Mouse (Mus musculus): ENCODE measurements around the gene Ddx28. TPM values are rescaled to one million over a fixed set of nuclear protein-coding genes. Genes with fewer than 3 reads are reported as not detected.

Gene Ddx28
- 20.3 and 22.1 TPM in 2 replicates for polyA plus RNA-seq (2014; fragmentation: Nextera tagmentation; extraction: Ambion mirVana)

DNA sequence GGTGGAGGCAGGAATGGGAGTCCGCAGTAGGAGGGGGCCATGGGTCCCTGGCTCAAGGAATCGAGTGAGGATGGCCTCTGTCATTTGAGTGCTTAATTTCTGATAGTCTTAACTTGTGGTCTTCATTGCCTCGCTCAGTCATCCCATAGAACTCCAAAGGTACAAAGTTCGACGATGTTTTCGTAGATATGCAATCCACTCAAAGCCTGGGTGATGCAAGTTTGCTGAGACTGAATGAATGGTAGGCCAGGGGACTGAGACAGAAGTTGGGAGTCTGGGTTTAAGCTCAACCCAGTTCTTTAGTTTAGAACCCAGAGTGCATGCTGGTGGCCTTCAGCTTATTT, at the start of gene Ddx28:
TSS of gene Ddx28 (minus strand) at position 240 of the 344 bp plus-strand sequence.
- Histone ChIP-seq H3K4me2 (replicated peaks) (peak within 1 kb of the TSS; percentile 90), H3K27me3 (ENCODE audit: control insufficient read depth, insufficient read depth, low read length) (no peaks in the 10 kb centered on the region), H3K4me1 (replicated peaks; ENCODE audit: control insufficient read depth, insufficient read depth, low read length) (peaks cover 12% of the 10 kb centered on the region), H3K9ac (peak within 1 kb of the TSS; percentile 86), H3K27ac (peak within 1 kb of the TSS; percentile 71), H3K4me3 (replicated peaks; ENCODE audit: low read length) (peak within 1 kb of the TSS; percentile 91), H3K9me3 (ENCODE audit: control insufficient read depth, low read length) (no peaks in the 10 kb centered on the region), H3K36me3 (replicated peaks; ENCODE audit: control insufficient read depth, insufficient read depth) (peaks cover 15% of the 10 kb centered on the region; the same call in 1 of the 2 replicates)
- WGBS, result 1% methylated on average over 6 of the region's 6 CpGs
- ATAC-seq (ENCODE audit: low FRiP score) (no peak; the same call in 1 of the 2 replicates), DNase-seq (ENCODE audit: low spot score) (no peak)

DNA sequence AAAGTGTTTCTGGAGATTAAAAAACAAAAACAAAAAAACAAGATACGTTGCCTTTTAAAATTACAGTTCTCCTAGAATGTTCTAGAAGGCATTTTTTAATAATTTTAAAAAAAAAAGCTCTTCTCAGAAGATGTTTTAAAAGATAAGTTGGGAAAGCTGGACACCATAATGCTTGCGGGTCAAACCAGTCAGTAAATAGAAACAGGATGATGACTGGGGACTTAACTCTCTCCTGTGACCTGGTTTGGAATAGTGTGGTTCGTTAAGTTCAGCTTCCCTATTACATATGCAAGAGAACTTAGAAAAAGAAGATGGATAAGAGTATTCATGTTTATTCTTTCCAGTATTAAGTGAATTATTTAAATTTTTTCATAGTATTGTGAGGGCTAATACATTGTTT, 48.8 kb upstream of the Ddx28 start:
- Histone ChIP-seq H3K36me3 (replicated peaks; ENCODE audit: control insufficient read depth, insufficient read depth) (no peaks in the 10 kb centered on the region), H3K9ac (peak overlapping the region; percentile 81), H3K9me3 (ENCODE audit: control insufficient read depth, low read length) (no peaks in the 10 kb centered on the region), H3K4me1 (replicated peaks; ENCODE audit: control insufficient read depth, insufficient read depth, low read length) (peaks cover 28% of the 10 kb centered on the region), H3K27ac (no peak overlapping the region), H3K4me3 (replicated peaks; ENCODE audit: low read length) (peak overlapping the region; percentile 78), H3K27me3 (ENCODE audit: control insufficient read depth, insufficient read depth, low read length) (no peaks in the 10 kb centered on the region), H3K4me2 (replicated peaks) (peak overlapping the region; percentile 78)
- DNase-seq (ENCODE audit: low spot score) (no peak), ATAC-seq (ENCODE audit: low FRiP score) (no peak)
- 10% methylated on average over 3 of the region's 3 CpGs for WGBS

DNA sequence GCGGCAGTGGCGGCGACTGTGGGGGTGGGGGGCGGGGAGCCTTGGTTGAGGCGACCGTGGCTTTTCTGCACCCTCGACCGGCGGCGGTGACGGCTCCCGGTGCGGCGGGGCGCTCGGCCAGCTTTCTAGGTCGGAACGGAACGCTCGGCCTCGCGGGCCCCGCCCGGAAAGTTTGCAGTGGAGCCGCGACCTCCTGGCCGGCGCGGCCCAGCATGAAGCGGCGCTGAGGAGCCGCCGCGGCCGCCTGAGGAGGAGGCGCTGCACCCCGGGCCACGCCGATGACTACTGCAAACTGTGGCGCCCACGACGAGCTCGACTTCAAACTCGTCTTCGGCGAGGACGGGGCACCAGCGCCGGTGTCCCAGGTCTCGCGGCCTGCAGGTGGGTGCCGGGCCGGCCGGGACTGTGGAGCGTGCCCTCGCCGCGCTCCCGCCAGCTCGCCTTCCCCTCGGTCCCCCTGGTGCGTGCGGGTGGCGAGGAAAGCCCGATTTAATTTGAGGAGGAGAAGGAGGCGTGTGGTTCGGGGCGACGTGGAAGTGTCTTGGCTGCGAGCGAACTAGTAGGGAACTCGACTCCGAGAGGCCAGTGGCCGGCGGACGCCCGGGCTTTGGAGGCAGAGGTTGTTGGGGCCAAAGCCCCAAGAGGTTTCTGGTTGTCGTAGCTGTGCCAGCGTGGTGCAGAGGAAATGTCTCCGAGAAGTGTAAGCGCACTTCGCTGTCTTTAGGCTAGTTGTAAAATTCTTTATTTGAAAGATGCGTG, 48.1 kb upstream of the Ddx28 start:
- Histone ChIP-seq H3K4me2 (replicated peaks) (peak overlapping the region; percentile 78), H3K36me3 (replicated peaks; ENCODE audit: control insufficient read depth, insufficient read depth) (no peaks in the 10 kb centered on the region), H3K9me3 (ENCODE audit: control insufficient read depth, low read length) (no peaks in the 10 kb centered on the region), H3K27me3 (ENCODE audit: control insufficient read depth, insufficient read depth, low read length) (no peaks in the 10 kb centered on the region), H3K27ac (peak overlapping the region; percentile 89), H3K4me3 (replicated peaks; ENCODE audit: low read length) (peak overlapping the region; percentile 78), H3K4me1 (replicated peaks; ENCODE audit: control insufficient read depth, insufficient read depth, low read length) (peaks cover 28% of the 10 kb centered on the region), H3K9ac (peak overlapping the region; percentile 81)
- no peak for DNase-seq (ENCODE audit: low spot score)
- under 1% methylated on average over 73 of the region's 83 CpGs for WGBS
- peak; percentile 78 for ATAC-seq (ENCODE audit: low FRiP score)

DNA sequence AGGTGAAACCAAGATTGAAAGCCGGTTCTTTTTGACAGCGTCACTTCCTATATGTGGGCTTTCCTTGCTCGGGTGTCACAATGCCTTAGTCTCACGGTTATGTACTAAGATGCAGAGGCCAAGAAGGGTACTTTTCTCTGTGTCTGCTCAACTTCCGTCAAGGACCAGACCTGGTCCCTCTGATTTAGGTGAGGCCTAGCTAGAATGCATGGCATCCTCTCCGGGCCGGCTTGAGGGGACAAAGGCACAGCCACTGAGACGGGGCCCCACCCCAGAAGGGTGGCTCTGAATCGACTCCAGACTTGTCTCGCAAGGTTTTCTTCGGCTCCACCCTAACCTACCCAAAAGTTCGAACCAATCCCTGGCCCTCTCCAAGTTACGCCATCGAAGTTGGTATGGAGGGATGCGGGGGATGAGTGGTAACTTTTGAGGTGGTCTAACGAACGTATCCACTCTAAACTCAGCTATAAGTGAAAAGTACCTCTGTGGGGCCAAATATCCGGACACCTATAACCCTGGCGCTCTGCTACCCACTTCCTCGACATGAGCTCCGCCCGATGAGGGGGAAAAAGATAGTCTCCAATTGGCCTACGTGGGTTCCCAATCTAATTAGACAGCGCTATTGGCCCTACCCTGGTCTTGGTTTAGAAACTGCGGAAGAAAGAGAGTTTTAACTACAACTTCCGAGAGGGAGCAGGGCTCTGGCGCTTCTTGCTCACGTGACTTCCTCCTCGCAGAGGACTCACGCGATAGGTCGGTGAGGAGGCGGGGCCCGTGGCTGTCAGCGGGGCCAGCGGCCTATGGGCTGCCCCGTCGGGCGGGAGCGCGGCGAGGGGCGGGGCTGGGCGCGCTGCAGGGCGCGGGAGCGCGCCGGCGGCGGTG, 47.3 kb upstream of the Ddx28 start, which contains the start of gene Nfatc3:
TSS of gene Nfatc3 (plus strand) at position 110 of the 882 bp plus-strand sequence.
- Histone ChIP-seq H3K4me3 (replicated peaks; ENCODE audit: low read length) (peak within 1 kb of the TSS; percentile 78), H3K36me3 (replicated peaks; ENCODE audit: control insufficient read depth, insufficient read depth) (peaks cover 6% of the 10 kb centered on the region; the same call in 1 of the 2 replicates), H3K4me1 (replicated peaks; ENCODE audit: control insufficient read depth, insufficient read depth, low read length) (peaks cover 28% of the 10 kb centered on the region), H3K27ac (peak within 1 kb of the TSS; percentile 89), H3K9me3 (ENCODE audit: control insufficient read depth, low read length) (no peaks in the 10 kb centered on the region), H3K4me2 (replicated peaks) (peak within 1 kb of the TSS; percentile 78), H3K9ac (peak within 1 kb of the TSS; percentile 81), H3K27me3 (ENCODE audit: control insufficient read depth, insufficient read depth, low read length) (no peaks in the 10 kb centered on the region)
- 1% methylated on average over 47 of the region's 52 CpGs for whole genome bisulfite sequencing
- peak; percentile 95 for DNase-seq (ENCODE audit: low spot score)
- ATAC-seq (ENCODE audit: low FRiP score), result peak; percentile 98

DNA sequence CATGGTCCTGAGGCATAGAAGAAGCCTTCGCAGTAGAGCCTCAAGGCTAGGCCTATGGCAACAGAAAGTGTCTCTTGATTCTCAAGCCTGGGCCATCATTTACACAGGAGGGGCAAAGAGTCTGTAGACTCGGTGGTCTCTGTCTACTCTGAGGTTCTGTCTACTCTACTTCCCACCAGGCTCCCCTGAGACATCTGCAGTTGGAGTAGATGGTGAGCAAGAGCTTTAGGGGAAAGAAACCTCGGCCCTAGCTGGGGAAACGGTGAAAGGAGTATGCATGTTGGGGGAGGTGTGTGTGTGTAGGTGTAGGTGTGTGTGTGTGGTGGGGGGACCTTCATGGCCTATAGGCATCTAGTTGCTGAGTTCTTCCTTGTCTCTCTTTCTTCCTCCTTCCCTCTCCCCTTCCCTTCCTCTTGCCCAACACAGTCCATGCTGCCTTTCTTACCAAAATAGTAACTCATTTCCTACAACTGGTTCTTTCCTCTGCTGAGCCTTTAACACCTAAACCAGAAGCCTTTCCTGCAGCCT, 44.8 kb upstream of the Ddx28 start:
- H3K36me3 ChIP-seq (replicated peaks; ENCODE audit: control insufficient read depth, insufficient read depth), result peaks cover 29% of the 10 kb centered on the region
- WGBS, result 96% methylated on average over 4 of the region's 4 CpGs
- H3K27ac ChIP-seq, result no peak overlapping the region
- no peaks in the 10 kb centered on the region for H3K27me3 ChIP-seq (ENCODE audit: control insufficient read depth, insufficient read depth, low read length)
- no peaks in the 10 kb centered on the region for H3K9me3 ChIP-seq (ENCODE audit: control insufficient read depth, low read length)
- no peak for DNase-seq (ENCODE audit: low spot score)
- H3K4me3 ChIP-seq (replicated peaks; ENCODE audit: low read length), result no peak overlapping the region
- H3K9ac ChIP-seq, result no peak overlapping the region
- peaks cover 20% of the 10 kb centered on the region for H3K4me1 ChIP-seq (replicated peaks; ENCODE audit: control insufficient read depth, insufficient read depth, low read length)
- no peak for ATAC-seq (ENCODE audit: low FRiP score)
- no peak overlapping the region for H3K4me2 ChIP-seq (replicated peaks)

DNA sequence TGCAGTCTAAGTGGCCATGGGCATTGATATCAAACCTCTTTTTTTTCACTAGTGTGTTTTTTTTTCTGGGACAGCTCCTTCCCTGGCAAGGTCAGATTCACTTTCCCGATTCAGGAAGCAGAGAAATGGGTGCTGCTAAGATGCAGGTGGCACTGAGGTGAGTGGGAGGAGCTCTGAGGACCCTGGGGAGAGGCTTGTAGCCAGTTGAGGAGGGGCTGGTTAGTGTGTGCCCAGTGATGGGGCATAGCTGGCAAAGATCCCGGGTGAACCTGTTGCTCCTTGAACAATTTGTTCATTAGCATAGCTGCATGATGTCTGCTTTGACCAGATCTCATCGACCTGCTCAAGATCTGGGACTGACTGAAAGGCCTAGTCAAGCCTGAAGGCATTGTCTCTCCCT, 43.4 kb upstream of the Ddx28 start:
- no peak overlapping the region for H3K4me2 ChIP-seq (replicated peaks)
- no peak overlapping the region for H3K4me3 ChIP-seq (replicated peaks; ENCODE audit: low read length)
- DNase-seq (ENCODE audit: low spot score), result no peak
- no peak for ATAC-seq (ENCODE audit: low FRiP score)
- H3K27me3 ChIP-seq (ENCODE audit: control insufficient read depth, insufficient read depth, low read length), result no peaks in the 10 kb centered on the region
- no peak overlapping the region for H3K9ac ChIP-seq
- H3K27ac ChIP-seq, result no peak overlapping the region
- peaks cover 36% of the 10 kb centered on the region for H3K36me3 ChIP-seq (replicated peaks; ENCODE audit: control insufficient read depth, insufficient read depth)
- 42% methylated on average over 3 of the region's 3 CpGs for WGBS
- peaks cover 9% of the 10 kb centered on the region for H3K4me1 ChIP-seq (replicated peaks; ENCODE audit: control insufficient read depth, insufficient read depth, low read length)
- H3K9me3 ChIP-seq (ENCODE audit: control insufficient read depth, low read length), result no peaks in the 10 kb centered on the region

DNA sequence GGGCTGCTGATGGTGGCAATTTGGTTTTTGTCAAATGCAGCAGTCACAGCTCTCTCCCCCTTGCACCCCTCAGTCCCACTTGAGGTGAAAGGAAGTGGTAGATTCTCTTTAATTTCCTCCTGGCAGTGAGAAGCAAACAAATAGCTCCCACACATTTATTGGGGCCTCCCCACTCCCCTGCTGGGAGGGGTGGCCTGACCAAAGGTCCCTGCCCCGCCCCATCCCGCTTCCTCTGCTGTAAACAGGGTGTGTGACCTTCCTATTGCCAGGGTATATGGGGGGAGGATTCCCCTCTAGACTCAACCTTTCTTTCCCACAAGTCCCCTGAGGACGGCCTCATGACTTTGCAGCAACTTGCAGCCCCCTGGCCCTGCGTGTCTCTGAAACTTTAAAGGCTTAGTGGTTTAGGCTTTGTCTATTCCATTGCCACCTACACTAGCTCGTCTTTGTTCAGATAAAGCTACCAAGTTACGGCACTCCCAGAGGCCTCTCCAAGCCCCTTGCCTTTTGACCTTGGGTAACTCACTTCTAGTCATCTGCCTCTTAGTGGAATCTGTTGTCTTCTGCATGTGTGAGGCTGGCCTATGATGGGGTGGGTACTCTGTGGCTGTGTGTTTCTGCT, 42.6 kb upstream of the Ddx28 start:
- Histone ChIP-seq H3K36me3 (replicated peaks; ENCODE audit: control insufficient read depth, insufficient read depth) (peaks cover 36% of the 10 kb centered on the region), H3K4me2 (replicated peaks) (no peak overlapping the region), H3K4me3 (replicated peaks; ENCODE audit: low read length) (no peak overlapping the region), H3K9me3 (ENCODE audit: control insufficient read depth, low read length) (no peaks in the 10 kb centered on the region), H3K4me1 (replicated peaks; ENCODE audit: control insufficient read depth, insufficient read depth, low read length) (peaks cover 9% of the 10 kb centered on the region), H3K27ac (no peak overlapping the region), H3K27me3 (ENCODE audit: control insufficient read depth, insufficient read depth, low read length) (no peaks in the 10 kb centered on the region), H3K9ac (no peak overlapping the region)
- ATAC-seq (ENCODE audit: low FRiP score), result no peak
- 74% methylated on average over 6 of the region's 6 CpGs for WGBS
- DNase-seq (ENCODE audit: low spot score), result no peak

DNA sequence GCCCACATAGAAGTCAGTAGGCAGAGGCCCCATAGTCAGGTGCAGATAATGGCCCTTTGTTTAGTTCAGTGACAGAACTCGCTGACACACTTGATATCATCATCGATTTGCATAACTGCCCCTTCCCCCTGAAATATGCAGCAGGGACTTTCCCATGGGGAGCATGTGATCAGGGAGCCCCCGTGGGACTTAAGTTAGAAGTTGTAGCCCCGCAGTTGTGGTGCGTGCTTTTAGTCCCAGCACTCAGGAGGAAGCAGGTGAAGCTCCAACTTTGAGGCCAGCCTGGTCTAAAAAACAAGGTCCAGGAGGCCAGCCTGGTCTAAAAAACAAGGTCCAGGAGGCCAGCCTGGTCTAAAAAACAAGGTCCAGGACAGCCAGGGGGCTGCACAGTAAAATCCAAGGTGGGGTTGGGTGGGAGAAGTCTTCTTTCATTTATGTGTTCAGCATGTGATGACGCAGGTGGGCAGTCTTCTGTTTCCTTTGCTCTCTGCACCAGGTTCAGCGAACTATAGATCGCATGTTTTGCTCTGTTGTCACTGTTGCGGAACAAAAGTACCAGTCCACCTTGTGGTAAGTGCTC, 40.9 kb upstream of the Ddx28 start:
- H3K36me3 ChIP-seq (replicated peaks; ENCODE audit: control insufficient read depth, insufficient read depth), result peaks cover 49% of the 10 kb centered on the region
- WGBS, result 90% methylated on average over 9 of the region's 9 CpGs

More for the DNA sequence above, 40.9 kb upstream of the Ddx28 start:
- Histone ChIP-seq H3K27ac (no peak overlapping the region), H3K4me3 (replicated peaks; ENCODE audit: low read length) (no peak overlapping the region), H3K27me3 (ENCODE audit: control insufficient read depth, insufficient read depth, low read length) (no peaks in the 10 kb centered on the region), H3K4me2 (replicated peaks) (no peak overlapping the region), H3K9me3 (ENCODE audit: control insufficient read depth, low read length) (no peaks in the 10 kb centered on the region), H3K4me1 (replicated peaks; ENCODE audit: control insufficient read depth, insufficient read depth, low read length) (no peaks in the 10 kb centered on the region), H3K9ac (no peak overlapping the region)
- no peak for DNase-seq (ENCODE audit: low spot score)
- no peak for ATAC-seq (ENCODE audit: low FRiP score)

Data from hindbrain, embryonic 14.5 days (tissue).